Mouse (Mus musculus): Measurements from ENCODE around the gene Alad. TPM values are rescaled to one million over a fixed set of nuclear protein-coding genes. Genes with fewer than 3 reads are reported as not detected.

The Alad gene
- polyA plus RNA-seq, 1 experiment = 50.2 TPM

DNA sequence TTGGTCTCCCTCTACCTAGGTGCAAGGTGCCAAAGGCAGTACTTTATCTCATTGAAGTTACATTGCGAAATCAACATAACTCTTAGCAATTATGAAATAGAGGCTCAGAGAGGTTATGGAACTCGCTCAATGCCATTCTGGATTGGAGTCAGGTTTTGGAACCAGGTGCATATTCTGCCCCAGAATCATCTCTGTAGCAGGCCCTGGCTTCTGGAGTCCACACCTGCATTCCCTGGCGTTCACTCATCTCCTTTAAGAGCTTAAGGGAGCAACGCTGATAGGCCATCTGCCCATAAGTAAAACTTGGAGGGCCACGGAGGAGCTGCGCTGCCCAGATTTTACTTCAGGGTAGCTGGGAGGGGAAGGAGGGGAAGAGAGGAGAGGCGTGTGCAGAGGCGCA lies 2.7 kb downstream of the Alad start:
- TF ChIP-seq CTCF (IDR thresholded peaks at IDR 0.05; ENCODE audit: borderline replicate concordance, extremely low read depth, insufficient read depth, insufficient read length) (no peak), POLR2A (IDR thresholded peaks at IDR 0.05; ENCODE audit: borderline replicate concordance, extremely low read depth, insufficient read depth, insufficient read length, poor library complexity, severe bottlenecking) (no peak)

GRCm38 (mm10) chr4:62516579-62516978 lies 3.1 kb downstream of the Alad start:
- no peak for DNase-seq (ENCODE audit: low read depth)
- TF ChIP-seq POLR2A (IDR thresholded peaks at IDR 0.05; ENCODE audit: borderline replicate concordance, extremely low read depth, insufficient read depth, insufficient read length, poor library complexity, severe bottlenecking) = no peak
- no peak for TF ChIP-seq CTCF (IDR thresholded peaks at IDR 0.05; ENCODE audit: borderline replicate concordance, extremely low read depth, insufficient read depth, insufficient read length)

More for the DNA sequence above, 2.7 kb downstream of the Alad start:
- DNase-seq (ENCODE audit: low read depth) = no peak

DNA sequence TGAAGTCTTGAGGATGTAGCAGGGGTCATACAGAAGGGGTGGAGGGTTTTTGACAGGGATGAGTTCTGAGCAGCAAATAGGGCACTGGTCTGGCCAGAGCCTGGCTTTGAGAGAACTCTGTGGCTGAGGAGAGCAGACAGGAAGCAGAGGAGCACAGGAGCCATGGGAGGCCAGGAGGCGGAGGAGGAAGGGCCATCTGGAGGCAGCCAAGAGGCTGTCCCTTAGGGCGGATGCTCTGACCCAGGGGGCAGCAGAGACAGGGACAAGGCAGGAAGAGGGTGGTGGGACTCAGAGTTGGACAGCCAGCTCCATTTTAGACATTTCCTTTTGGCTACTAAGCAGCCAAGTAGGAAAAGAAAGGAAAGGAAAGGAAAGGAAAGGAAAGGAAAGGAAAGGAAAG lies 3.6 kb downstream of the Alad start:
- no peak for DNase-seq (ENCODE audit: low read depth)

GRCm38 (mm10) chr4:62515490-62515889 lies 4.2 kb downstream of the Alad start:
- DNase-seq (ENCODE audit: low read depth) = no peak

More for the DNA sequence above, 3.6 kb downstream of the Alad start:
- TF ChIP-seq POLR2A (IDR thresholded peaks at IDR 0.05; ENCODE audit: borderline replicate concordance, extremely low read depth, insufficient read depth, insufficient read length, poor library complexity, severe bottlenecking) (no peak), CTCF (IDR thresholded peaks at IDR 0.05; ENCODE audit: borderline replicate concordance, extremely low read depth, insufficient read depth, insufficient read length) (no peak)

GRCm38 (mm10) chr4:62514995-62515394 lies 4.7 kb downstream of the Alad start:
- TF ChIP-seq POLR2A (IDR thresholded peaks at IDR 0.05; ENCODE audit: borderline replicate concordance, extremely low read depth, insufficient read depth, insufficient read length, poor library complexity, severe bottlenecking) (no peak), CTCF (IDR thresholded peaks at IDR 0.05; ENCODE audit: borderline replicate concordance, extremely low read depth, insufficient read depth, insufficient read length) (no peak)
- no peak for DNase-seq (ENCODE audit: low read depth)

More at GRCm38 (mm10) chr4:62515490-62515889, 4.2 kb downstream of the Alad start:
- TF ChIP-seq POLR2A (IDR thresholded peaks at IDR 0.05; ENCODE audit: borderline replicate concordance, extremely low read depth, insufficient read depth, insufficient read length, poor library complexity, severe bottlenecking) (no peak), CTCF (IDR thresholded peaks at IDR 0.05; ENCODE audit: borderline replicate concordance, extremely low read depth, insufficient read depth, insufficient read length) (no peak)

DNA sequence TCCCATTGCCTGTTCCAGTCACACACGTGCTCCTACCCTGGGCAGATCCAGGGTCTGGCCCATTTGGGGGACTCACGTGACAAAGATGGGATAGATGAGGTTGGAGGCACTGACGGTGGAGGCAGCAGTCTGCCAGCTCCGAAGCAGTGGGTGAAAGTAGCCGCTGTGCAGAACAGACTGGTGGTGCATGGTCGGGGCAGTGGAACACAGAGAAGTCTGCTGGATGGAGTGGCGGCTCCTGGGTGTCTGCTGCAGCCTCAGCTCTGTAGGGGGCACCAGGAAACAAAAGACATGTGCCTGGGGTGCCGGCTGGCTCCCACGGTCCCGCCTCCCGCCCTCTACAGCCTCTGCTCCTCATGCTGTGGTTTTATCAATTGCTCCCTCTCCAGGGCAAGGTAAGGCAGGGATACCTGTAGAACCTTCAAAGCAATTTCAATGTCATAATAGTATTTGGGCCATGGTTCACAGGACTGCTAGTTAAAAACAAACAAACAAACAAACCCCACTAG lies 5.7 kb downstream of the Alad start:
- TF ChIP-seq POLR2A (IDR thresholded peaks at IDR 0.05; ENCODE audit: borderline replicate concordance, extremely low read depth, insufficient read depth, insufficient read length, poor library complexity, severe bottlenecking) (no peak), CTCF (IDR thresholded peaks at IDR 0.05; ENCODE audit: borderline replicate concordance, extremely low read depth, insufficient read depth, insufficient read length) (no peak)

DNA sequence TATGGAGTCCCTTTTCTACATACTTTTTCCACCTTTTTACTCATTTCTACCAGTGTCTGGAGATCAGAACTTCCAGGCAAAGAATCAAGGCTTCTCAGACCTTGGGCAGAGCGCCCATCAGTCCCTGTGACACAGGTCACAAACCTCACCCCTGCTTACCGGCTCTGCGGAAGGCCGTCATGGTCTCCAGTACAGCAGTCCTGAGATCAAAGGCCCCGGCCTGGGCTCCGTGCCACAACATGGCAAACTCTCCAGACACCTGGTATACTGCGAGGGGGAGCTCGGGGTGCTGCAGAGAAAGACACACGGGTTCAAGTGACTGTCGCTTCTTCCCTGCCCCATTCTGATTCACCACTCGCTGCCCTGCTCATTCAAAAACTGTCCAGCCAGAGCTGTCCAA lies 9.8 kb downstream of the Alad start:
- TF ChIP-seq POLR2A (IDR thresholded peaks at IDR 0.05; ENCODE audit: borderline replicate concordance, extremely low read depth, insufficient read depth, insufficient read length, poor library complexity, severe bottlenecking) = no peak
- no peak for TF ChIP-seq CTCF (IDR thresholded peaks at IDR 0.05; ENCODE audit: borderline replicate concordance, extremely low read depth, insufficient read depth, insufficient read length)
- DNase-seq (ENCODE audit: low read depth) = no peak

More for the DNA sequence above, 5.7 kb downstream of the Alad start:
- no peak for DNase-seq (ENCODE audit: low read depth)

GRCm38 (mm10) chr4:62508839-62509238 lies 10.9 kb downstream of the Alad start:
- TF ChIP-seq POLR2A (IDR thresholded peaks at IDR 0.05; ENCODE audit: borderline replicate concordance, extremely low read depth, insufficient read depth, insufficient read length, poor library complexity, severe bottlenecking) = no peak
- DNase-seq (ENCODE audit: low read depth) = no peak

DNA sequence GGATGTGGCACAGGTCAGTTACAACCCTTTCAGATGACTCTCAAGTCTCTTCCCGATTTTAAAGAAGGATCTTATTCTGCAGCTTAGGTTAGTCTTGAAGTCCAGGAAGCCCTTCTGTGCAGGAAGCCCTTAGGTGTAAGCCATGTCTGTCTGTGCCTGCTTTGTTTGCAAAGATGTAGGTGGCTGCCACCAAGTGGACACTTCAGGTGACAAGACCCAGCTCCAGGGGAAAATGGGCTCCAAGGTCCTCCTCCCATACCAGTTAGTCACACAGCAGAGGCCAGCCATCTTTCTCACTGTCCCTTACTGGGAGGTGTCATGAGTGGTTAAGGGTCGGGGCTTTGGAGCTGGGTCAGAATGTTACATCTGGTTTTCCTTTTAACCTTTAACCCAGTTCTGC lies 12.9 kb downstream of the Alad start:
- no peak for TF ChIP-seq POLR2A (IDR thresholded peaks at IDR 0.05; ENCODE audit: borderline replicate concordance, extremely low read depth, insufficient read depth, insufficient read length, poor library complexity, severe bottlenecking)
- TF ChIP-seq CTCF (IDR thresholded peaks at IDR 0.05; ENCODE audit: borderline replicate concordance, extremely low read depth, insufficient read depth, insufficient read length) = peak; percentile 33; the same call in 1 of the 2 replicates
- peak; percentile 36 for DNase-seq (ENCODE audit: low read depth)

- TF ChIP-seq CTCF (IDR thresholded peaks at IDR 0.05; ENCODE audit: borderline replicate concordance, extremely low read depth, insufficient read depth, insufficient read length) (no peak), POLR2A (IDR thresholded peaks at IDR 0.05; ENCODE audit: borderline replicate concordance, extremely low read depth, insufficient read depth, insufficient read length, poor library complexity, severe bottlenecking) (no peak)
- no peak for DNase-seq (ENCODE audit: low read depth)
These were observed 13.7 kb downstream of the Alad start for GRCm38 (mm10) chr4:62505991-62506390.

DNA sequence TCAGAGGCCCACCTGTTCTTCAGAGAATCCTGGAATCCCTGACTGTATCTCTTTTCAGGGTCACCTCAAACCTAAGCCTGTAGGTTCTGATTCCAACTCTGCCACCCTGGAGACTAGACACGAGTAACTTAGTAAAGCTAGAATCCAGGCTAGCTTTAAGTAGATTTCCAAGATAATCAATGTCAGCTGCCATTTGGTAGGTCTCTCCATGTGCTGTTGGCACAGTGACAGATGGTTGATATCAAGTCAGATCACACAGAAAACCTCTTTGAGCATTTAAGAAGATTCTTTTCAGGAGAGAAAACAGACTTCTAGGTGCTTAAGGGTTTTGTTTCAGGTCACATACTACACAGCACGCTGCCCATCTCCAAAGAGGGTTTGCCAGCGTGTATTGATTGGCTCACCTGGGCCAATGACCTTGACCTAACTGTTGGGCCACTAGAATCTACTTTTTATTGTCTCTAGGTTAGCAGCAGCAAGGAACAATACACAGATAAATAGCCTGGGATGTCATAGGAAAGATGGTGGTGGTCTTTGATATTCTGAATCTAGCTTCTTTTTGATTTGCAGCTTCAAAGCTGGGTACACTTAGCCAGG lies 16.2 kb downstream of the Alad start, which contains the start of gene Hdhd3:
TSS of gene Hdhd3 (minus strand) at position 94 of the 597 bp plus-strand sequence.
- no peak for TF ChIP-seq CTCF (IDR thresholded peaks at IDR 0.05; ENCODE audit: borderline replicate concordance, extremely low read depth, insufficient read depth, insufficient read length)
- TF ChIP-seq POLR2A (IDR thresholded peaks at IDR 0.05; ENCODE audit: borderline replicate concordance, extremely low read depth, insufficient read depth, insufficient read length, poor library complexity, severe bottlenecking) = no peak
- DNase-seq (ENCODE audit: low read depth) = no peak

DNA sequence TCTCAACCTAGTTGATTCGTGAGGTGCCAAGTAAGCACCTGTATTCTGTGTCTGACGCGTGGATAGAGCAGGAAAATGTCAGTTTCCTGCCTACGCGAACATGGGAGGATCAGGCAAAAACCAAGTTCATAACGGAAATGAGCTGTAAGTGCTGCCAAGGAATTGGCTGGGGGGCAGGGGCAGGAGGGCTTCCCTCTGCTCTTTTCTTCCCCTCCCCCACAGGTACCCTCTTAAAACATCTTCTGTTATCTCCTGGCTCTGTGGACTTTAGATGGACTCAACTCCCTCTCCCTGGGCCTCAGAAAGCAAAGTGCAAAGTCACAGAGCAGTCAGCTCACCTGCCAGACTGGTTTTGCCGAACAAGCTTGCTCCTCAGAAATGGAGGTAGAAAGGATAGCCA lies 16.7 kb downstream of the Alad start:
- no peak for TF ChIP-seq CTCF (IDR thresholded peaks at IDR 0.05; ENCODE audit: borderline replicate concordance, extremely low read depth, insufficient read depth, insufficient read length)
- no peak for DNase-seq (ENCODE audit: low read depth)

Measured in brain, embryonic 14.5 days (tissue).